Mouse (Mus musculus) hindbrain, embryonic 12.5 days (tissue): ENCODE results near the gene Epha2. TPM values are rescaled to one million over a fixed set of nuclear protein-coding genes. Genes with fewer than 3 reads are reported as not detected.

Experiments used
- ATAC-seq: fragments of 200-750 bp; cut with Nextera tagmentation; 2 replicates; pipeline ENCODE4 v1.8.0; 2017; ENCODE audit warnings: moderate TSS enrichment; ENCODE audit not compliant: low FRiP score
- H3K27ac ChIP-seq: fragments of 300-500 bp; sonication (generic); 2 replicates; pipeline ENCODE4 v1.5.1; 2016; ENCODE audit warnings: mild to moderate bottlenecking
- H3K27me3 ChIP-seq: fragments of 300-500 bp; sonication (generic); 2 replicates; pipeline ENCODE4 v1.6.1; 2016; ENCODE audit warnings: mild to moderate bottlenecking
- H3K36me3 ChIP-seq: fragments of 300-500 bp; sonication (generic); 2 replicates; pipeline ENCODE4 v1.6.1; 2016; ENCODE audit warnings: mild to moderate bottlenecking
- H3K4me1 ChIP-seq: fragments of 300-500 bp; sonication (generic); 2 replicates; pipeline ENCODE4 v1.6.1; 2016
- H3K4me2 ChIP-seq: fragments of 300-500 bp; sonication (generic); replicated peaks from 2 replicates; pipeline ENCODE4 v1.6.1; 2016; ENCODE audit warnings: mild to moderate bottlenecking
- H3K4me3 ChIP-seq: fragments of 300-500 bp; sonication (generic); 2 replicates; pipeline ENCODE4 v1.5.1; 2016; ENCODE audit warnings: mild to moderate bottlenecking
- H3K9ac ChIP-seq: fragments of 300-500 bp; sonication (generic); 2 replicates; pipeline ENCODE4 v1.6.1; 2016; ENCODE audit warnings: mild to moderate bottlenecking, moderate library complexity
- H3K9me3 ChIP-seq: fragments of 300-500 bp; sonication (generic); replicated peaks from 2 replicates; pipeline ENCODE4 v1.6.1; 2016; ENCODE audit warnings: mild to moderate bottlenecking
- WGBS: fragments of 180-500 bp; shearing (Covaris S2); methylation state at CpG from one replicate; pipeline ENCODE4 v1.1.7; 2016; 5-methylcytosine and 5-hydroxymethylcytosine counted together
- microRNA-seq: library from miRNA; unstranded; fragments of <30 nt; microRNA quantifications from one replicate; pipeline ENCODE4, GENCODE M21; 2017
- polyA plus RNA-seq: library from polyadenylated mRNA; unstranded; fragments of >200 nt; fragmentation: Nextera tagmentation; extraction: Ambion mirVana; gene quantifications from 2 replicates; pipeline ENCODE4 v1.2.1, GENCODE M21; 2016

Gene Epha2
- polyA plus RNA-seq, 1 experiment from 2014 or later = 2.7 TPM

- Histone ChIP-seq H3K27ac (no peak overlapping the region), H3K4me1 (peaks cover 9% of the 10 kb centered on the region; the same call in 1 of the 2 replicates), H3K4me2 (no peak overlapping the region), H3K36me3 (no peaks in the 10 kb centered on the region), H3K9me3 (no peaks in the 10 kb centered on the region), H3K9ac (no peak overlapping the region), H3K27me3 (peaks cover 81% of the 10 kb centered on the region), H3K4me3 (no peak overlapping the region)
- WGBS = 43% methylated on average over 7 of the region's 7 CpGs
- no peak for ATAC-seq
These were observed 64.8 kb downstream of the Epha2 start for GRCm38 (mm10) chr4:141365876-141366275.

GRCm38 (mm10) chr4:141367997-141368791 lies 67.2 kb downstream of the Epha2 start, which contains the start of gene Fam131c:
Gene Fam131c (plus strand): TSS chr4:141368220.
- Histone ChIP-seq H3K4me3 (peak within 1 kb of the TSS; percentile 59), H3K36me3 (no peaks in the 10 kb centered on the region), H3K27ac (no peak within 1 kb of the TSS), H3K9me3 (no peaks in the 10 kb centered on the region), H3K4me1 (peaks cover 9% of the 10 kb centered on the region; the same call in 1 of the 2 replicates), H3K9ac (peak within 1 kb of the TSS; percentile 69), H3K27me3 (peaks cover 67% of the 10 kb centered on the region), H3K4me2 (peak within 1 kb of the TSS; percentile 99)
- WGBS = under 1% methylated on average over 50 of the region's 71 CpGs
- ATAC-seq = peak; percentile 42; the same call in 1 of the 2 replicates

GRCm38 (mm10) chr4:141372426-141372825 lies 71.4 kb downstream of the Epha2 start:
- no peak overlapping the region for H3K27ac ChIP-seq
- H3K4me3 ChIP-seq = no peak overlapping the region
- H3K9ac ChIP-seq = no peak overlapping the region
- 86% methylated on average over 5 of the region's 5 CpGs for WGBS
- H3K9me3 ChIP-seq = no peaks in the 10 kb centered on the region
- peaks cover 26% of the 10 kb centered on the region for H3K27me3 ChIP-seq
- H3K36me3 ChIP-seq = no peaks in the 10 kb centered on the region
- ATAC-seq = no peak
- H3K4me2 ChIP-seq = no peak overlapping the region
- H3K4me1 ChIP-seq = peaks cover 9% of the 10 kb centered on the region; the same call in 1 of the 2 replicates

Small RNA genes within 50 kb of the gene (microRNA-seq; reads per million reads assigned to microRNA genes)
- not detected for gene Gm25690

Other genes starting within 250 kb of the Epha2 start
- 13.2 and 14.1 TPM in 2 replicates for gene Crocc, start 240.7 kb upstream of the Epha2 start, polyA plus RNA-seq
- gene Necap2, start 222.9 kb upstream of the Epha2 start, polyA plus RNA-seq = 57.6 and 60.7 TPM in 2 replicates
- 0.13 TPM in 1 of 2 replicates, not detected in the other for gene Spata21, start 212.9 kb upstream of the Epha2 start, polyA plus RNA-seq
- 30.7 and 32.4 TPM in 2 replicates for gene Szrd1, start 161.5 kb upstream of the Epha2 start, polyA plus RNA-seq
- gene Fbxo42, start 153.3 kb upstream of the Epha2 start, polyA plus RNA-seq = 28.3 and 28.6 TPM in 2 replicates
- gene Rsg1, start 87.3 kb upstream of the Epha2 start, polyA plus RNA-seq = 5.8 and 5.9 TPM in 2 replicates
- 6.1 and 10.9 TPM in 2 replicates for gene Arhgef19, start 61.7 kb upstream of the Epha2 start, polyA plus RNA-seq
- gene Fam131c, start 67.0 kb downstream of the Epha2 start, polyA plus RNA-seq = 2.3 and 2.5 TPM in 2 replicates
- gene Clcnka, start 97.5 kb downstream of the Epha2 start, polyA plus RNA-seq = 0.66 and 1.3 TPM in 2 replicates
- not detected in 2 replicates for gene Clcnkb, start 114.8 kb downstream of the Epha2 start, polyA plus RNA-seq
- 0.10 TPM in 1 of 2 replicates, not detected in the other for gene Hspb7, start 119.5 kb downstream of the Epha2 start, polyA plus RNA-seq
- not detected in 2 replicates for gene Srarp, start 134.9 kb downstream of the Epha2 start, polyA plus RNA-seq
- 50.7 and 56.6 TPM in 2 replicates for gene Zbtb17, start 143.4 kb downstream of the Epha2 start, polyA plus RNA-seq
- 21.7 and 23.7 TPM in 2 replicates for gene Spen, start 237.4 kb downstream of the Epha2 start, polyA plus RNA-seq